In genomic region chr1:119047462-119048371, GRCm38 (mm10) we compare ENCODE assay signal across 8 mouse cellular contexts. TPM values are rescaled to one million over a fixed set of nuclear protein-coding genes. Genes with fewer than 3 reads are reported as not detected.
DNase-seq lines count a peak whose midpoint lies in the region; ATAC-seq and TF ChIP-seq lines count a peak whose summit lies in the region.

No protein-coding gene starts in this region.

- 1% methylated on average over 52 of the region's 61 CpGs for WGBS in embryonic facial prominence, embryonic 11.5 days
- WGBS in heart, embryonic 15.5 days = 5% methylated on average over 60 of the region's 61 CpGs
- WGBS in lung, postnatal 0 days = 2% methylated on average over 39 of the region's 61 CpGs
- WGBS in stomach, postnatal 0 days = 5% methylated on average over 43 of the region's 61 CpGs

- no peaks in the 10 kb centered on the region for H3K9me3 ChIP-seq in embryonic facial prominence, embryonic 11.5 days (replicated peaks; ENCODE audit: control insufficient read depth, low read length)
- no peaks in the 10 kb centered on the region for H3K9me3 ChIP-seq in heart, embryonic 15.5 days (replicated peaks)
- no peaks in the 10 kb centered on the region for H3K9me3 ChIP-seq in lung, postnatal 0 days (ENCODE audit: low read length)
- H3K9me3 ChIP-seq in stomach, postnatal 0 days (ENCODE audit: control insufficient read depth, low read length) = no peaks in the 10 kb centered on the region

- H3K4me2 ChIP-seq in embryonic facial prominence, embryonic 11.5 days (ENCODE audit: low read depth, low read length) = peak overlapping the region; percentile 85
- peak overlapping the region; percentile 88 for H3K4me2 ChIP-seq in heart, embryonic 15.5 days
- H3K4me2 ChIP-seq in lung, postnatal 0 days (replicated peaks; ENCODE audit: low read depth, low read length) = peak overlapping the region; percentile 70
- H3K4me2 ChIP-seq in stomach, postnatal 0 days (replicated peaks; ENCODE audit: low read depth) = peak overlapping the region; percentile 79

- no peaks in the 10 kb centered on the region for H3K36me3 ChIP-seq in embryonic facial prominence, embryonic 11.5 days (replicated peaks; ENCODE audit: control insufficient read depth, insufficient read depth, low read depth, low read length)
- H3K36me3 ChIP-seq in heart, embryonic 15.5 days = no peaks in the 10 kb centered on the region
- H3K36me3 ChIP-seq in lung, postnatal 0 days (ENCODE audit: insufficient read depth, low read length) = no peaks in the 10 kb centered on the region
- H3K36me3 ChIP-seq in stomach, postnatal 0 days (ENCODE audit: control insufficient read depth, insufficient read depth, low read length) = no peaks in the 10 kb centered on the region

- no peaks in the 10 kb centered on the region for H3K27me3 ChIP-seq in embryonic facial prominence, embryonic 11.5 days (ENCODE audit: control insufficient read depth, insufficient read depth, low read length)
- H3K27me3 ChIP-seq in heart, embryonic 15.5 days = peaks cover 42% of the 10 kb centered on the region
- H3K27me3 ChIP-seq in lung, postnatal 0 days (replicated peaks; ENCODE audit: insufficient read depth, low read length) = peaks cover 37% of the 10 kb centered on the region; the same call in 1 of the 2 replicates
- no peaks in the 10 kb centered on the region for H3K27me3 ChIP-seq in stomach, postnatal 0 days (ENCODE audit: control insufficient read depth, insufficient read depth, low read length)

- peak; percentile 41; the same call in 1 of the 2 replicates for ATAC-seq in embryonic facial prominence, embryonic 11.5 days (replicated peaks; ENCODE audit: insufficient number of reproducible peaks, low FRiP score, low TSS enrichment, low read depth)
- no peak; the same call in 1 of the 2 replicates for ATAC-seq in heart, embryonic 15.5 days (replicated peaks; ENCODE audit: insufficient number of reproducible peaks, insufficient read depth, low FRiP score, low read depth)
- ATAC-seq in lung, postnatal 0 days = peak; percentile 69
- ATAC-seq in stomach, postnatal 0 days (ENCODE audit: low FRiP score, low TSS enrichment) = peak; percentile 69
- no peak for ATAC-seq in CD4-positive, CD25-positive, alpha-beta regulatory T cell, adult 4 months

- H3K4me3 ChIP-seq in embryonic facial prominence, embryonic 11.5 days (ENCODE audit: low read depth, low read length) = peak overlapping the region; percentile 47
- peak overlapping the region; percentile 57 for H3K4me3 ChIP-seq in heart, embryonic 15.5 days
- peak overlapping the region; percentile 43 for H3K4me3 ChIP-seq in lung, postnatal 0 days (ENCODE audit: low read depth, low read length)
- peak overlapping the region; percentile 46 for H3K4me3 ChIP-seq in stomach, postnatal 0 days (ENCODE audit: low read depth, low read length)

- H3K9ac ChIP-seq in embryonic facial prominence, embryonic 11.5 days (replicated peaks; ENCODE audit: low read length) = peak overlapping the region; percentile 84
- peak overlapping the region; percentile 60 for H3K9ac ChIP-seq in heart, embryonic 15.5 days
- H3K9ac ChIP-seq in lung, postnatal 0 days (replicated peaks; ENCODE audit: low read depth) = no peak overlapping the region
- peak overlapping the region; percentile 68 for H3K9ac ChIP-seq in stomach, postnatal 0 days (ENCODE audit: low read length)

- H3K4me1 ChIP-seq in embryonic facial prominence, embryonic 11.5 days (ENCODE audit: control insufficient read depth, insufficient read depth, low read length) = peaks cover 3% of the 10 kb centered on the region
- peaks cover 36% of the 10 kb centered on the region for H3K4me1 ChIP-seq in heart, embryonic 15.5 days (replicated peaks)
- H3K4me1 ChIP-seq in lung, postnatal 0 days (ENCODE audit: insufficient read depth, low read depth, low read length) = 0 out of 2 replicates have a peak, but pooled peaks cover 4% of the 10 kb centered on the region
- peaks cover 10% of the 10 kb centered on the region; the same call in 1 of the 2 replicates for H3K4me1 ChIP-seq in stomach, postnatal 0 days (replicated peaks; ENCODE audit: control insufficient read depth, insufficient read depth)

- H3K27ac ChIP-seq in embryonic facial prominence, embryonic 11.5 days (replicated peaks; ENCODE audit: low read depth, low read length) = peak overlapping the region; percentile 94
- peak overlapping the region; percentile 60 for H3K27ac ChIP-seq in heart, embryonic 15.5 days
- H3K27ac ChIP-seq in lung, postnatal 0 days (ENCODE audit: low read length) = peak overlapping the region; percentile 59; the same call in 1 of the 2 replicates
- H3K27ac ChIP-seq in stomach, postnatal 0 days (replicated peaks) = peak overlapping the region; percentile 83

- peak; percentile 17 to 30 for DNase-seq in right cerebral cortex, postnatal 36 days (ENCODE audit: low spot score in 2 of 2)
- DNase-seq in right cerebral cortex, postnatal 14 days = no peak
- peak; percentile 68 for DNase-seq in embryonic facial prominence, embryonic 11.5 days (ENCODE audit: low spot score)
- DNase-seq in kidney, postnatal 14 days = peak; percentile 52
- DNase-seq in lung, postnatal 0 days (ENCODE audit: low spot score) = peak; percentile 57
- peak; percentile 62 for DNase-seq in stomach, postnatal 0 days (ENCODE audit: low spot score)

- TF ChIP-seq EP300 in lung, postnatal 0 days (IDR thresholded peaks at IDR 0.05) = no peak
- no peak for TF ChIP-seq EP300 in stomach, postnatal 0 days (optimal IDR thresholded peaks at IDR 0.05)

- no peak for TF ChIP-seq CTCF in lung, postnatal 0 days (IDR thresholded peaks at IDR 0.05)
- TF ChIP-seq CTCF in stomach, postnatal 0 days (IDR thresholded peaks at IDR 0.05; ENCODE audit: low read depth) = no peak

RNA-seq across cellular contexts. Expression of gene Gli2, which starts 5.7 kb away (rescaled TPM):
- 13.3 and 14.0 TPM in 2 replicates for polyA plus RNA-seq in embryonic facial prominence, embryonic 11.5 days (2014; fragmentation: Nextera tagmentation; extraction: Ambion mirVana)
- 3.6 and 3.9 TPM in 2 replicates for polyA plus RNA-seq in heart, embryonic 15.5 days (2015; fragmentation: Nextera tagmentation; extraction: Ambion mirVana)
- polyA plus RNA-seq in lung, postnatal 0 days (2015; fragmentation: Nextera tagmentation; extraction: Ambion mirVana) = 1.9 and 2.7 TPM in 2 replicates
- polyA plus RNA-seq in stomach, postnatal 0 days (2015; fragmentation: Nextera tagmentation; extraction: Ambion mirVana) = 1.8 and 2.0 TPM in 2 replicates
- polyA plus RNA-seq in CD4-positive, CD25-positive, alpha-beta regulatory T cell, adult 4 months (2017; shearing (Covaris generic)) = not detected

Comparison
In these comparisons a context has a peak if more than half of its experiments do, and no peak if none do; other contexts are left out.
1. ATAC-seq: peak in embryonic facial prominence, embryonic 11.5 days (single experiment), lung, postnatal 0 days (single experiment) and stomach, postnatal 0 days (single experiment); none in heart, embryonic 15.5 days (single experiment) and CD4-positive, CD25-positive, alpha-beta regulatory T cell, adult 4 months (single experiment).
2. Peak in every context shown above with its lines, with median percentiles within 50 percentile points of each other: H3K27ac ChIP-seq, H3K4me2 ChIP-seq and H3K4me3 ChIP-seq.